Mouse (Mus musculus) forebrain, embryonic 10.5 days (tissue): ENCODE measurements around the gene Shbg. TPM values are rescaled to one million over a fixed set of nuclear protein-coding genes. Genes with fewer than 3 reads are reported as not detected.

Source experiments
- DNase-seq: peaks from one replicate; pipeline ENCODE4 v3.0.0-alpha.2; 2017; ENCODE audit warnings: low spot score; ENCODE audit errors: extremely low spot score
- H3K27ac ChIP-seq: fragments of 300-500 bp; sonication (generic); 2 replicates; pipeline ENCODE4 v1.5.1; 2016; ENCODE audit warnings: mild to moderate bottlenecking
- H3K27me3 ChIP-seq: fragments of 300-500 bp; sonication (generic); 2 replicates; pipeline ENCODE4 v1.6.1; 2016; ENCODE audit warnings: mild to moderate bottlenecking; ENCODE audit not compliant: poor library complexity, severe bottlenecking
- H3K36me3 ChIP-seq: fragments of 300-500 bp; sonication (generic); replicated peaks from 2 replicates; pipeline ENCODE4 v1.6.1; 2016; ENCODE audit warnings: mild to moderate bottlenecking, moderate library complexity
- H3K4me1 ChIP-seq: fragments of 300-500 bp; sonication (generic); 2 replicates; pipeline ENCODE4 v1.6.1; 2016
- H3K4me3 ChIP-seq: fragments of 300-500 bp; sonication (generic); 2 replicates; pipeline ENCODE4 v1.5.1; 2016; ENCODE audit warnings: mild to moderate bottlenecking, moderate library complexity
- H3K9me3 ChIP-seq: fragments of 300-500 bp; sonication (generic); 2 replicates; pipeline ENCODE4 v1.6.1; 2016; ENCODE audit warnings: mild to moderate bottlenecking, moderate library complexity
- WGBS: fragments of 180-500 bp; shearing (Covaris S2); methylation state at CpG from one replicate; pipeline ENCODE4 v1.1.7; 2016; 5-methylcytosine and 5-hydroxymethylcytosine counted together
- polyA plus RNA-seq: library from polyadenylated mRNA; unstranded; fragments of >200 nt; fragmentation: Nextera tagmentation; extraction: Ambion mirVana; gene quantifications from 2 replicates; pipeline ENCODE4 v1.2.1, GENCODE M21; 2016

Gene Shbg
- polyA plus RNA-seq, 1 experiment from 2014 or later: not detected

DNA sequence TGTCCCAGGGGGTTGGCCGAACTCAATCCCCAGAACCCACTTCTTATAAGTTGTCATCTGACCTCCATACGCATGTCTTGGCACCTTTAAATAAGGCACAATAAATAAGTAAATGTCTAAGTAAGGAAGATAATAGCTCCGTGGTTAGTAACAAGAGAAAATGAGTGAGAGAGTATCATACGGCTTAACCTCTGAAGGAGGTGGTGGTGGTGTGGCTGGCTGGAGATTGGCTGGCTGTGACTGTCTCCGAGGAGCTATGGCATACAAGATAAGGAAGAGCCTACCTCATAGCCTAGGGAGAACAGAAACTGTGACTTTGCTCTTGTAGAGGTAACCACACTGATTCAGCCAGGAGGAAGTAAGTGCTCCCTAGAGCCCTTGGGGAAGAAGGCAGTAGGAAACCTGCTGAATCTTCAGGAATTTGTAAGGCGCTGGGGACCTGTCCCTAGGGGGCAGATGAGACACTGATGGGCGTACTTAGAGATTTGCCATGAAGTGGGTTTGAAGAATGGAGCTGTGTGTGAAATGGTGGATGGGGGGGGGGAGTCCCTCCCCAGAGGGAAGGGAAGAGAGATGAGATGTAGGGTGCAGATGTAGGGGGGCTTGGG lies 31.9 kb downstream of the Shbg start:
- DNase-seq: no peak
- no peaks in the 10 kb centered on the region for H3K9me3 ChIP-seq
- peaks cover 76% of the 10 kb centered on the region for H3K36me3 ChIP-seq
- no peak overlapping the region for H3K4me3 ChIP-seq
- no peaks in the 10 kb centered on the region for H3K27me3 ChIP-seq
- WGBS: 82% methylated on average over 7 of the region's 7 CpGs
- no peak overlapping the region for H3K27ac ChIP-seq
- H3K4me1 ChIP-seq: peaks cover 30% of the 10 kb centered on the region

DNA sequence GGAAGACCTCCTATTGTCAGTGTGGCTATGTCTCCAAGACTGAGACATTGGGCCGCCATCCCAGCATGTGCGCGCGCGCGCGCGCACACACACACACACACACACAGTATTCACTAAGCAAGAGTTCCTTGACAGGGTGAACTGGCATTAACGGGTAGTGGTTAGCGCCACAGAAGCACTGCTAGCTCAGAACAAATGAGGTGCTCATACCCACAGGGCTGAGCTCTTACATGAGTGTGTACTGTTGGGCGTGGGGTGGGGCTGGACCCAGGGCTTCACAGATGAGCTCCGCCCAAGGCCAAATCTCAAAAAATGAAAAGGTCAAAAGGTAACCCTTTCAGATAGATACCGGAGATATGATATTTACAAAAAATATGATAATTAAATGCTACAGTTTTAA lies 32.8 kb downstream of the Shbg start:
- H3K27ac ChIP-seq: no peak overlapping the region
- H3K27me3 ChIP-seq: no peaks in the 10 kb centered on the region
- DNase-seq: no peak
- no peak overlapping the region; the same call in 1 of the 2 replicates for H3K4me3 ChIP-seq
- H3K9me3 ChIP-seq: no peaks in the 10 kb centered on the region
- peaks cover 67% of the 10 kb centered on the region for H3K36me3 ChIP-seq
- H3K4me1 ChIP-seq: peaks cover 33% of the 10 kb centered on the region
- WGBS: 96% methylated on average over 13 of the region's 13 CpGs

DNA sequence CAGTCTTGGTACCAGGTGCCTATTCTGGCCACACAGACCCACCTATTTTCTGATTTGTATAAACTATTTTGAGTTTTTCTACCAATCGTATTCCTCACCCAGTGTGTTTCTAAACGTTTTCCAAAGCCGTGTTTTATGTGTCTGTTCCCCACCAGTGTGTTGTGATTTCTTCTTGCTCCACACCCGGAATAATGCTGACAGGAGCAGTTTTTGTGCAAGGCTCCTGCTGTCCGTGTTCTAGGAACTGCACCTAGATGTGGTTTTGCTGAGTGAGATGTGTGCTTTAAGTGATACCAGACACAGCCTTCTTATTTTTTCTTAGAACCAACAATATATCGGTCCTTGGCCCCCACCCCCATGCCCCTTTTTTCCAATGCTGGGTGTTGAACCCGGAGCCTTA lies 33.7 kb downstream of the Shbg start:
- 88% methylated on average over 7 of the region's 7 CpGs for WGBS
- Histone ChIP-seq H3K4me3 (no peak overlapping the region), H3K36me3 (peaks cover 57% of the 10 kb centered on the region), H3K27me3 (no peaks in the 10 kb centered on the region), H3K27ac (no peak overlapping the region), H3K4me1 (peaks cover 39% of the 10 kb centered on the region), H3K9me3 (no peaks in the 10 kb centered on the region)
- no peak for DNase-seq

DNA sequence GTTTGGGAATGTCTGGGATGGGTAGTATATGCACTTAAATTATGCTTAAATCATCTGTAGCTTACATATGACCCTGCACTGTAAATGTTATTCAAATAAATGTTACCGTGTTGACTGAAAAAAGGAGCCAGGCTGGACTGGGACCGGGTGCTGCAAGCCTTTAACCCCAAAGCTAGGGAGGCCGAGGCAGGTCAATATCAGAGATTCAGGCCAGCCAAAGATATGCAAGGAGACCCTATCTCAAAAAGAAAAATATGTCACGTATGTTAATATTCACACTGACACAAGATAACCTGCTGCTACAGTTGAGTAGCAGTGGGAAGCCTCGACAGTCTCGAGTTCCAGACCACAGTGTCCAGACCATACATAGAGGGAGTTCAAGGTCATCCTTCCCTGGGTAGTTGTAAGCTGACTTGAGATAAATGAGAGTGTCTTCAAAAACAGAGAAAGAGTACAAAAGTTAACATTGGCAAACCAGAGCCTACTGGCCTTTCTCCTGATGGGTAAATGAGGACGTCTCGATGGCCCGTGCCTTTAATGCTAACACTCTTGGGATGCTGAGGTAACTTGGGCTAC lies 35.4 kb downstream of the Shbg start:
- 67% methylated on average over 9 of the region's 9 CpGs for WGBS

DNA sequence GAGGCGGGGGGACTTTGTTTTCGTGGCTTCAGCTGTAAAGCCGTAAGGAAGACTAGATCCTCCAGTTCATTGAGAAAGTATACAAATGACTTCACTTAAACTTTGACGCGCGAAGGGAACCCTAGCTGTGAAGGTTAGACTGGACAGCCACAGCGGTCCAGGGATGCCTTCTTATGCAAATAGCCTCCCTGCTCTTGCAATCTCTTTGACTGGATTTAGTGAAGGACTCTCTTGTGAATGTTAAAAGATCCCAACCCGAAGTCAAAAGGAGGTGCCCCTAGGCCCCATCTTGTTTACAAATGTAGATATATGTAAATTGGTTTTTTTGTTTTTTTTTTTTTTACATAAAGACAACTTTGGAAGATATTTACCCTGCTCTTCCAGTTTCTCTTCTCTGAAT lies 35.9 kb downstream of the Shbg start:
- Histone ChIP-seq H3K27ac (peak overlapping the region; percentile 94), H3K36me3 (peaks cover 45% of the 10 kb centered on the region), H3K4me1 (peaks cover 59% of the 10 kb centered on the region), H3K4me3 (peak overlapping the region; percentile 89), H3K27me3 (no peaks in the 10 kb centered on the region), H3K9me3 (no peaks in the 10 kb centered on the region)
- under 1% methylated on average over 8 of the region's 8 CpGs for WGBS
- no peak for DNase-seq

More for the DNA sequence above, 35.4 kb downstream of the Shbg start:
- Histone ChIP-seq H3K27me3 (no peaks in the 10 kb centered on the region), H3K9me3 (no peaks in the 10 kb centered on the region), H3K4me3 (peak overlapping the region; percentile 89), H3K36me3 (peaks cover 45% of the 10 kb centered on the region), H3K4me1 (peaks cover 54% of the 10 kb centered on the region), H3K27ac (peak overlapping the region; percentile 94)
- DNase-seq: no peak

DNA sequence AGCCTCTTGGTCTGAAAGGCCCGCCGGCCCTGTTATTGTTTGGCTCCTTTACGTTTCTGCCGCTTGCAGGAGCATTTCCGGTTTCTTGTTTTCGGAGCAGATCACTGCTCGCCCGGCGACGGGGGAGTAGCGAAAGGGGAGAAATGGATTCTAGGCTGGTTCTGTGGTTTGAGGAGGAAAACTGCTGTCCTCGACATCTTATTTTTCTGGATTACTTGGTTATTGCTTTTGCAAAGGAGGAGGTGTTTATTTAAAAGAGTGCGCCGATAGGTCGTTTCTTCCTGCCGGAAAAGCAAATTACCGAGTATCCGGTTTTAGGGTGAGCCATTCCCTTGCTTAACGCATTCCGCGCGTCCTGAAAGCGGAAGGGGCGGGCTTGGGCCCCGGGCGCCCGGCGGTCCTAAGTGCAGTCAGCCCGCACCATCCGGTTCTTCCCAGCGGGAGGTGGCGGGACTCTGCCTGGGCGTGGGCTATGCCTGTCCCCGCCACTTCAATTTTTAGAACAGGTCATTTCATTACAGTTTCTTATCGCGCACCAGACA lies 36.5 kb downstream of the Shbg start:
- peak overlapping the region; percentile 94 for H3K27ac ChIP-seq
- H3K9me3 ChIP-seq: no peaks in the 10 kb centered on the region
- no peaks in the 10 kb centered on the region for H3K27me3 ChIP-seq
- H3K36me3 ChIP-seq: peaks cover 45% of the 10 kb centered on the region
- peak; percentile 91 for DNase-seq
- peak overlapping the region; percentile 89 for H3K4me3 ChIP-seq
- under 1% methylated on average over 36 of the region's 36 CpGs for WGBS
- peaks cover 65% of the 10 kb centered on the region for H3K4me1 ChIP-seq

DNA sequence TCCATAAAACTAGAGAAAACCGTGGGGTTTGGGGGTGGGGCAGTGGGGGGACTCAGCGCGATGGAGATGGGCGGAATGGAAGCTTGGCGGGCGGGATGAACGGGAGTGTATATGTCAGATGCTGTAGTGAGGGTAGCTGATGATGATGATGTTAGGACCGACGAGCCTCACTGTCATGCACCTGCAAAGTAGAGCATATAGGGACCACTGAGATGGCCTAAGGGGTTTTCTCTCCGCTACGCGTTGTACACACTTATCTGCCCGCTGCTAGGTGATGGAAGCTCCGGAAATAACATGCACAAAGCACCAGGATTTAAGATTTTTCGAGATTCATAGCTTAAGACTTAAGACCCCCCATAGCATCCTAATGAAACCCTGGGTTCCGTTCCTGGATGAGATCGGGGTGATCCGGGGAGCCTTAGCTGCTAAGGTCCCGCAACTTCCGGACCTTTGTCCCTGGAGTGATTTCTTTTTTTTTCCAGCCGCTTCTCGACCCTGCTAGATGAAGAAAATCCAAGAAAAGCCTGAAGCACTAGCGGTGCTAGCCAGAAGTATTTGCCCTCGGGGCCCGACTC lies 37.0 kb downstream of the Shbg start:
- H3K9me3 ChIP-seq: no peaks in the 10 kb centered on the region
- DNase-seq: peak; percentile 34
- H3K27me3 ChIP-seq: no peaks in the 10 kb centered on the region
- peak overlapping the region; percentile 94 for H3K27ac ChIP-seq
- peaks cover 47% of the 10 kb centered on the region for H3K36me3 ChIP-seq
- peaks cover 70% of the 10 kb centered on the region for H3K4me1 ChIP-seq
- peak overlapping the region; percentile 89 for H3K4me3 ChIP-seq
- WGBS: under 1% methylated on average over 25 of the region's 25 CpGs

DNA sequence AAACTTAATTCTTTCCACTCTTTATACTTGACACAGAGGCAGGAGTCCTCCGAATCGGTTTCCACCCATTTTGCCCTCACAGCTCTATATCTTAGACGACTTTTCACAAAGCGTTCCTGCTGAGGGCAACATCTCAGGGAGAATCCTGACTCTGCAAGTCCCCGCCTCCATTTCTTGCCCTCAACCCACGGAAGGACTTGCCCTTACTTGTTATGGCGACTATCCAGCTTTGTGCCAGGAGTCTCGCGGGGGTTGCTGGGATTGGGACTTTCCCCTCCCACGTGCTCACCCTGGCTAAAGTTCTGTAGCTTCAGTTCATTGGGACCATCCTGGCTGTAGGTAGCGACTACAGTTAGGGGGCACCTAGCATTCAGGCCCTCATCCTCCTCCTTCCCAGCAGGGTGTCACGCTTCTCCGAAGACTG lies 37.6 kb downstream of the Shbg start, which contains the start of the genes Wrap53 and Trp53:
Gene Wrap53 (minus strand): TSS at position 165 of the 424 bp plus-strand sequence.
Gene Trp53 (plus strand): TSS at position 269 of the 424 bp plus-strand sequence.
- H3K4me1 ChIP-seq: peaks cover 67% of the 10 kb centered on the region
- peak; percentile 91 for DNase-seq
- H3K9me3 ChIP-seq: no peaks in the 10 kb centered on the region
- peak within 1 kb of the TSS; percentile 94 for H3K27ac ChIP-seq
- WGBS: under 1% methylated on average over 13 of the region's 13 CpGs
- H3K27me3 ChIP-seq: no peaks in the 10 kb centered on the region
- peak within 1 kb of the TSS; percentile 89 for H3K4me3 ChIP-seq
- H3K36me3 ChIP-seq: peaks cover 52% of the 10 kb centered on the region

DNA sequence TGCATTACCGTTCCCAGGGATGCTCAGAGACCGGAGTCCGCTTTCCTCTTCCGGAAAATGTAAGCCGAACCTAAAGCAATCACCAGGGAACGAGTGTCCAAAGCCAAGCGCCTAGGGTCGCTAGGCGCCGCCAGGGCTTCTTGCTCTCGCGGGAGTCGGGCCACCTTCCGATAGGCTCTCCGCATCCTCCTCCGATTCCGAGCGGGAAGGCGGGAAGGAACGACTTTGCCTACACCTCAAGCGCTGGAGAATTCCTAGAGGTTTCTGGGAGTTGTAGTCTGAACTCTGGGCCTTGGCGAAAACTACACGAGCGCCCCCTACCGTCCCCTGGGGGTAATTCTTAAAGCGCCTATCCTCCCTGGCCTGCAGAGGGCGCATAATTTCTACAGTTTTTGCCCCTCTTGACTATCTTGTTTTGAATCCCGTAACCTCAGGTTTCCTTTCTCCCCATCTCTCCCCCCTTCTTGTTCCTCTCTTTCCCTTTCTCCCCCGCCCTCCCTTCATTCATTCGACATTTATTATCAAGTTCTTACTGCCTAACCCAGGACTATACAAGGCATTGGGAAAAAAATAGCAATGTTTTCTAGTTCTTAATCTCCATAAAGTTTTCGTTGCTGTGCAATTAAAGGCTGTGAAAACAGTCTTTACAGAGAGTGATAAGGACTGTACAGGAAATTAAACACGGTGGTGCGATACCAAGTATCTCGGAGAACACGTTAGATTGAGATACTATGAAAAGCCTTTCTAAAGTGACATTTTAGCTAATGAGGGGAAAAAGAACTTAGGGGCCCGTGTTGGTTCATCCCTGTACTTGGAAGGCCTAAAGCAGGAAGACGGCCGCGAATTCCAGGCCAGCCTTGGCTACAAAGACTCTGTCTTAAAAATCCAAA lies 38.3 kb downstream of the Shbg start:
- H3K36me3 ChIP-seq: peaks cover 52% of the 10 kb centered on the region

DNA sequence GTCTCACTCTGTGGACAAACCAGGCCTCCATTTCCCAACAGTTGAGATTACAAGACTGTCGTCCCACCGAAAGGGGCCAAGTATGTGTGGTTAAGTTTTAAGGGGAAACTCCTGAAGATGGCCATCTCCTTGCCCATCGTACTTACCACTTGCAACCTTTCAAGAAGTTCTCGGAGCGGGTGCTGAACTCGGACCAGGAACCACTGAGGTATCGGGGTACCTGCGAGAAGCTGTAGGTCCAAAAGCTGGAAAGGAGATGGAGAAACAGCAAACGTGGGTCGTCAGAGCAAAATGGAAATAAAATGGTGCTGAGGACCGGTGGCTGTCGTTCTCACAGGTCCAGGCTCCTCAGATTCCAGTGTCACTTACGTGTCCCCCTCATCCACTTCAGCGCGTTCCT lies 39.4 kb downstream of the Shbg start:
- DNase-seq: no peak
- Histone ChIP-seq H3K4me3 (peak overlapping the region; percentile 89), H3K27ac (peak overlapping the region; percentile 94), H3K36me3 (peaks cover 52% of the 10 kb centered on the region), H3K27me3 (no peaks in the 10 kb centered on the region), H3K9me3 (no peaks in the 10 kb centered on the region), H3K4me1 (peaks cover 58% of the 10 kb centered on the region)
- WGBS: 15% methylated on average over 15 of the region's 15 CpGs

More for the DNA sequence above, 38.3 kb downstream of the Shbg start:
- H3K27ac ChIP-seq: peak overlapping the region; percentile 94
- DNase-seq: peak; percentile 98
- H3K4me3 ChIP-seq: peak overlapping the region; percentile 89
- 3% methylated on average over 39 of the region's 39 CpGs for WGBS
- H3K4me1 ChIP-seq: peaks cover 63% of the 10 kb centered on the region
- no peaks in the 10 kb centered on the region for H3K9me3 ChIP-seq
- H3K27me3 ChIP-seq: no peaks in the 10 kb centered on the region

DNA sequence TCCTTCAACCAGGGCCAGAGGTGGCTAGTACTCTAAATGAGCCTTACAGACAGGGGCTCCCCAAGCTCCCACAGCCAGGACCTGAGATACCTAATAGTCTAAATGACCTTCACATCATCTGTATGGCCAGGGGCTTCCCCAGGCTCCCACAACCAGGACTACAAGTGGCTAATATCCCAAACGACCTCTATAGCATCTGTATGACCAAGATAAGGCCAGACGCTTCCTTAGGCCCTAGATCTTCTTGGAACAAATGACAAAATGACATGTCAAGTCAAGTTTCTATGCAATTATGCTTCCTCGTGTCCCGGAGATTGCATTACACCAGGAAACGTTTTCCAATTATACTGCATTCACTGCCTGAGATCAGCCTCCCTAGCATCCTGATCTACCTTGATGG lies 41.4 kb downstream of the Shbg start:
- Histone ChIP-seq H3K27ac (no peak overlapping the region), H3K4me3 (0 out of 2 replicates have a peak overlapping the region, but pooled peaks have one; percentile 89), H3K27me3 (no peaks in the 10 kb centered on the region), H3K9me3 (no peaks in the 10 kb centered on the region), H3K4me1 (peaks cover 43% of the 10 kb centered on the region), H3K36me3 (peaks cover 64% of the 10 kb centered on the region)
- WGBS: 83% methylated on average over 5 of the region's 5 CpGs
- no peak for DNase-seq

DNA sequence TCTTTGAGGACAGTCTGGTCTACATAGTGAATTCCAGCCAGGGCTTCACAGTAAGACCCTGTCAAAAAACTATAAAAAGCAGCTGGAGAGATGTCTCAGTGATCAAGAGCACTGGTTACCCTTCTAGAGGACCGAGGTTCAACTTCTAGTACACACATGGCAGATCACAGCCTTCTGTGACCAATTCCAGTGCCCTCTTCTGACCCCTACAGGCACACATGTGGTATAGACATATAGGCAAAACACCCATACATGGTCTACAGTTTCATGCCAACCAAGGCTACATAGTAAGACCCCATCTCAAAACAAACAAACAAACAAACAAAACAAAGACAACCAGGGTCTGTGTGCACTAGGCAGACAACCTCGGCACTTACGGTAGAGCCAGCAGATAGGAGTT lies 42.5 kb downstream of the Shbg start:
- H3K36me3 ChIP-seq: peaks cover 75% of the 10 kb centered on the region
- no peaks in the 10 kb centered on the region for H3K9me3 ChIP-seq
- H3K4me3 ChIP-seq: no peak overlapping the region
- no peak for DNase-seq
- WGBS: 74% methylated on average over 3 of the region's 3 CpGs
- H3K27ac ChIP-seq: no peak overlapping the region
- H3K4me1 ChIP-seq: peaks cover 43% of the 10 kb centered on the region
- H3K27me3 ChIP-seq: no peaks in the 10 kb centered on the region
